Mouse (Mus musculus) stomach, embryonic 14.5 days (tissue): ENCODE data around the gene Cdh23. TPM values are rescaled to one million over a fixed set of nuclear protein-coding genes. Genes with fewer than 3 reads are reported as not detected.

Experiments used
- ATAC-seq: fragments of 200-750 bp; cut with Nextera tagmentation; 2 replicates; pipeline ENCODE4 v1.8.0; 2017; ENCODE audit warnings: low read depth, moderate TSS enrichment; ENCODE audit not compliant: insufficient number of reproducible peaks, insufficient read depth, low FRiP score
- H3K27ac ChIP-seq: fragments of 300-500 bp; sonication (generic); 2 replicates; pipeline ENCODE4 v1.5.1; 2014; ENCODE audit warnings: mild to moderate bottlenecking, low read length, moderate library complexity, mixed read lengths
- H3K27me3 ChIP-seq: fragments of 300-500 bp; sonication (generic); 2 replicates; pipeline ENCODE4 v1.6.1; 2014; ENCODE audit warnings: low read length, control low read depth, mixed read lengths; ENCODE audit not compliant: control insufficient read depth, insufficient read depth
- H3K36me3 ChIP-seq: fragments of 300-500 bp; sonication (generic); 2 replicates; pipeline ENCODE4 v1.6.1; 2014; ENCODE audit warnings: mild to moderate bottlenecking, control low read depth, low read length, moderate library complexity, mixed read lengths; ENCODE audit not compliant: control insufficient read depth, insufficient read depth
- H3K4me1 ChIP-seq: fragments of 300-500 bp; sonication (generic); 2 replicates; pipeline ENCODE4 v1.6.1; 2014; ENCODE audit warnings: low read length, control low read depth, mixed read lengths; ENCODE audit not compliant: control insufficient read depth, insufficient read depth
- H3K4me2 ChIP-seq: fragments of 300-500 bp; sonication (generic); replicated peaks from 2 replicates; pipeline ENCODE4 v1.6.1; 2014; ENCODE audit warnings: low read depth, low read length, control low read depth
- H3K4me3 ChIP-seq: fragments of 300-500 bp; sonication (generic); 2 replicates; pipeline ENCODE4 v1.5.1; 2014; ENCODE audit warnings: low read depth, low read length, control low read depth
- H3K9ac ChIP-seq: fragments of 300-500 bp; sonication (generic); replicated peaks from 2 replicates; pipeline ENCODE4 v1.6.1; 2014; ENCODE audit warnings: low read depth, mild to moderate bottlenecking, control low read depth, low read length, moderate library complexity, mixed read lengths
- H3K9me3 ChIP-seq: fragments of 300-500 bp; sonication (generic); 2 replicates; pipeline ENCODE4 v1.6.1; 2016; ENCODE audit warnings: low read depth, low read length, control low read depth; ENCODE audit not compliant: control insufficient read depth
- WGBS: fragments of 180-500 bp; shearing (Covaris S2); extraction: QIAGEN DNeasy Blood & Tissue Kit; methylation state at CpG from one replicate; pipeline ENCODE4 v1.1.7; 2014; 5-methylcytosine and 5-hydroxymethylcytosine counted together
- polyA plus RNA-seq: library from polyadenylated mRNA; unstranded; fragments of >200 nt; fragmentation: Nextera tagmentation; extraction: Ambion mirVana; gene quantifications from 2 replicates; pipeline ENCODE4 v1.2.1, GENCODE M21; 2014

Cdh23 gene
- polyA plus RNA-seq, 1 experiment from 2014 or later: 0.71 TPM

GRCm38 (mm10) chr10:60621470-60622170 lies 74.7 kb downstream of the Cdh23 start:
- Histone ChIP-seq H3K4me1 (no peaks in the 10 kb centered on the region), H3K4me3 (no peak overlapping the region), H3K36me3 (no peaks in the 10 kb centered on the region), H3K9me3 (no peaks in the 10 kb centered on the region), H3K27ac (no peak overlapping the region), H3K4me2 (no peak overlapping the region), H3K9ac (no peak overlapping the region), H3K27me3 (no peaks in the 10 kb centered on the region)
- no peak for ATAC-seq
- 89% methylated on average over 8 of the region's 8 CpGs for WGBS

DNA sequence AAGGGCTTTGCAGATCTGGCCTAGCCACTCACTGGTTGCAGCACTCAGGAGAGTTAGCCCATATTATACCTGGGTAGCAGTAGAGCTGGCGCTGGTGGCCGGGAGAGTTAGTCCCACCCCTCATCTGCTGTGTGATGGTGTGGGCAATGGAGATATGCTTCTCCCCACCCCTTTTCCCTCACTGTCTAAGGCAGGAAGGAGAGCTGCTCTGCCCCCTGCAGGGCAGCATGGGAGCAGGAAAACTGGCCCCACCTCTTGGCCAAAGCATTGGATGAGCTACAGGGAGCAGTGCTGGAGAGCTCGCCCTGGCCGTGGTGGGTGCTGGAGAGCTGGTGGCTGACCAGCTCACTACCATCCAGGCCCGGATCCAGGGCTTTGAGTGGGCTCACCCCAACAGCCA lies 80.4 kb downstream of the Cdh23 start:
- WGBS: 71% methylated on average over 5 of the region's 5 CpGs
- Histone ChIP-seq H3K4me2 (no peak overlapping the region), H3K27me3 (no peaks in the 10 kb centered on the region), H3K9ac (no peak overlapping the region), H3K36me3 (no peaks in the 10 kb centered on the region), H3K9me3 (no peaks in the 10 kb centered on the region), H3K4me3 (no peak overlapping the region), H3K27ac (no peak overlapping the region), H3K4me1 (no peaks in the 10 kb centered on the region)
- no peak for ATAC-seq

DNA sequence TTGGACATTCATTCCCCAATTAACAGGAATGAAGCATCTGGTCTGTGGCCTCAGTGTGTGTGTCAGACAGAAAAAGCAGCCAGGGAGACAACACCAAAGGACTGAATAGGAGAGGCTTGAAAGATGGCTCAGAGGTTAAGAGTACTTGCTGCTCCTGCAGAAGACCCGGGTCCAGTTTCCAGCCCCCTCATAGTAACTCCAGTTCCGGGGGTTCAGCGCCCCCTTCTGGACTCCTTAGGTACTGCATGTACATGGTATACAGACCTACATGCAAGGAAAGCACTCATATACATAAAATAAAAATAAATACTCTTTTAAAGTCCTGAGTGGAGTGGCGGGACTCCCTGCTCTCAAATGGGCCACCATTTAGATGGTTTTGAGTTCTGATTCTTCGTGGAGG lies 83.4 kb downstream of the Cdh23 start:
- Histone ChIP-seq H3K9me3 (no peaks in the 10 kb centered on the region), H3K36me3 (no peaks in the 10 kb centered on the region), H3K9ac (no peak overlapping the region), H3K4me2 (no peak overlapping the region), H3K4me1 (no peaks in the 10 kb centered on the region), H3K27me3 (no peaks in the 10 kb centered on the region), H3K4me3 (no peak overlapping the region), H3K27ac (no peak overlapping the region)
- ATAC-seq: no peak
- WGBS: 26% methylated on average over 5 of the region's 5 CpGs

GRCm38 (mm10) chr10:60607166-60607565 lies 89.1 kb downstream of the Cdh23 start:
- ATAC-seq: no peak
- 59% methylated on average over 5 of the region's 5 CpGs for WGBS
- Histone ChIP-seq H3K4me2 (no peak overlapping the region), H3K4me1 (no peaks in the 10 kb centered on the region), H3K9ac (no peak overlapping the region), H3K27me3 (no peaks in the 10 kb centered on the region), H3K4me3 (no peak overlapping the region), H3K27ac (no peak overlapping the region), H3K36me3 (no peaks in the 10 kb centered on the region), H3K9me3 (no peaks in the 10 kb centered on the region)

- 81% methylated on average over 6 of the region's 6 CpGs for WGBS
- H3K36me3 ChIP-seq: no peaks in the 10 kb centered on the region
- no peak for ATAC-seq
Observed at GRCm38 (mm10) chr10:60606661-60607060, 89.6 kb downstream of the Cdh23 start.

GRCm38 (mm10) chr10:60602235-60602634 lies 94.1 kb downstream of the Cdh23 start:
- no peak for ATAC-seq
- Histone ChIP-seq H3K9ac (no peak overlapping the region), H3K9me3 (no peaks in the 10 kb centered on the region), H3K36me3 (no peaks in the 10 kb centered on the region), H3K4me3 (no peak overlapping the region), H3K27me3 (no peaks in the 10 kb centered on the region), H3K4me2 (no peak overlapping the region), H3K27ac (no peak overlapping the region), H3K4me1 (no peaks in the 10 kb centered on the region)
- WGBS: 68% methylated on average over 11 of the region's 11 CpGs

More at GRCm38 (mm10) chr10:60606661-60607060, 89.6 kb downstream of the Cdh23 start:
- H3K4me1 ChIP-seq: no peaks in the 10 kb centered on the region
- no peak overlapping the region for H3K27ac ChIP-seq
- no peaks in the 10 kb centered on the region for H3K27me3 ChIP-seq
- no peaks in the 10 kb centered on the region for H3K9me3 ChIP-seq
- no peak overlapping the region for H3K4me2 ChIP-seq
- no peak overlapping the region for H3K9ac ChIP-seq
- no peak overlapping the region for H3K4me3 ChIP-seq

- H3K27ac ChIP-seq: no peak overlapping the region
- H3K4me3 ChIP-seq: no peak overlapping the region
- H3K36me3 ChIP-seq: no peaks in the 10 kb centered on the region
- ATAC-seq: no peak
- no peaks in the 10 kb centered on the region for H3K27me3 ChIP-seq
- H3K4me1 ChIP-seq: no peaks in the 10 kb centered on the region
- H3K4me2 ChIP-seq: no peak overlapping the region
- 82% methylated on average over 6 of the region's 6 CpGs for WGBS
- H3K9me3 ChIP-seq: no peaks in the 10 kb centered on the region
- H3K9ac ChIP-seq: no peak overlapping the region
Observed at GRCm38 (mm10) chr10:60595166-60595565, 101.1 kb downstream of the Cdh23 start.

DNA sequence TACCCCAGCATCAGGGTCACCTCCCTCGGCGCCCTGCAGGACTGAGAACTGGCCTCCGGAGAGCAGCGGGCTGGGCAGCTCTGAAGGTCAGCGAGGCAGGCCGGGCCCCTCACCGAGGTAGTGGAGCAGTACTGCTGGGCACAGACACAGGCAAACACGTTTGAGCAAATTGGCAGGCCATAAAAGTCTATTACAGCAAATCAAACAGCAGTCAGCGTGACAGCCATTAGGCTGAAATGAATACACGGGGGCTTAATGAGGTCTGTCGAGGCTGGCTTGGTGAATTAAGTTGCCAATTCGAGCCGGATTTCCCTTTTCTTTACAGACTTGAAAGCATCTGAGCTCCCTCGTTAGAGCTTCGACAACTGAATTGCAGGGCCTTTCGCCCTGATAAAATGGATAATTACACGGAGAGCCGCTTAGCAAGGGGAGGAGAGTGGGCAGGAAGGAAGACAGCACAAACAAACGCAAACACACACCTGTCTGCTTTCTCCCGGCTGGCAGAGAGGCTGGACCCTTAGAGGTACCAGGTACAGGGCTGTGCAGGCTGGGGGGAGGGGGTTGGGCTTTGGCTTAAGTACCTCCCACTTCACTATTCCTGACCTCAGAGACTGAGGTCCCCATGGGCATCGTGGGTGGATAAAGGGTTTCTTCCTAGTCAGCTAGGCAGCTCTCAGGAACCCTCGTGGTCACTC lies 103.3 kb downstream of the Cdh23 start:
- Histone ChIP-seq H3K9me3 (no peaks in the 10 kb centered on the region), H3K27ac (no peak overlapping the region), H3K36me3 (no peaks in the 10 kb centered on the region), H3K9ac (no peak overlapping the region), H3K4me1 (no peaks in the 10 kb centered on the region), H3K27me3 (no peaks in the 10 kb centered on the region), H3K4me3 (no peak overlapping the region), H3K4me2 (no peak overlapping the region)
- no peak for ATAC-seq
- WGBS: 22% methylated on average over 22 of the region's 22 CpGs
